Mouse (Mus musculus) midbrain, embryonic 11.5 days (tissue): ENCODE results near the gene Tmc4. TPM values are rescaled to one million over a fixed set of nuclear protein-coding genes. Genes with fewer than 3 reads are reported as not detected.
"Not testable (repeated sequence)": the region's sequence is repeated elsewhere in the genome, so short reads cannot be mapped to it uniquely, and the experiment has no call there.

ENCODE experiments used
- ATAC-seq: fragments of 200-750 bp; cut with Nextera tagmentation; 2 replicates; pipeline ENCODE4 v1.8.0; 2017; ENCODE audit warnings: moderate TSS enrichment, moderate library complexity; ENCODE audit not compliant: low FRiP score
- DNase-seq: peaks from one replicate; pipeline ENCODE4 v3.0.0; 2015; ENCODE audit warnings: low spot score; ENCODE audit errors: missing footprints
- H3K27ac ChIP-seq: fragments of 300-500 bp; sonication (generic); 2 replicates; pipeline ENCODE4 v1.5.1; 2014; ENCODE audit warnings: low read depth, low read length
- H3K27me3 ChIP-seq: fragments of 300-500 bp; sonication (generic); 2 replicates; pipeline ENCODE4 v1.6.1; 2014; ENCODE audit warnings: mild to moderate bottlenecking, low read length, moderate library complexity, mixed read lengths; ENCODE audit not compliant: control insufficient read depth, insufficient read depth
- H3K36me3 ChIP-seq: fragments of 300-500 bp; sonication (generic); 2 replicates; pipeline ENCODE4 v1.6.1; 2014; ENCODE audit warnings: mild to moderate bottlenecking, low read length, moderate library complexity, mixed read lengths; ENCODE audit not compliant: control insufficient read depth, insufficient read depth
- H3K4me1 ChIP-seq: fragments of 300-500 bp; sonication (generic); 2 replicates; pipeline ENCODE4 v1.6.1; 2014; ENCODE audit warnings: low read length; ENCODE audit not compliant: control insufficient read depth, insufficient read depth
- H3K4me2 ChIP-seq: fragments of 300-500 bp; sonication (generic); 2 replicates; pipeline ENCODE4 v1.6.1; 2014; ENCODE audit warnings: mild to moderate bottlenecking, moderate library complexity
- H3K4me3 ChIP-seq: fragments of 300-500 bp; sonication (generic); 2 replicates; pipeline ENCODE4 v1.5.1; 2014; ENCODE audit warnings: low read depth, low read length
- H3K9ac ChIP-seq: fragments of 300-500 bp; sonication (generic); 2 replicates; pipeline ENCODE4 v1.6.1; 2014; ENCODE audit warnings: low read length
- H3K9me3 ChIP-seq: fragments of 300-500 bp; sonication (generic); 2 replicates; pipeline ENCODE4 v1.6.1; 2016; ENCODE audit warnings: low read length; ENCODE audit not compliant: control insufficient read depth
- WGBS: fragments of 180-500 bp; shearing (Covaris S2); extraction: QIAGEN DNeasy Blood & Tissue Kit; methylation state at CpG from one replicate; pipeline ENCODE4 v1.1.7; 2014; 5-methylcytosine and 5-hydroxymethylcytosine counted together
- polyA plus RNA-seq: library from polyadenylated mRNA; unstranded; fragments of >200 nt; fragmentation: Nextera tagmentation; extraction: Ambion mirVana; gene quantifications from 2 replicates; pipeline ENCODE4 v1.2.1, GENCODE M21; 2014

Tmc4 gene
- polyA plus RNA-seq, 1 experiment from 2014 or later, result 2.4 TPM

DNA sequence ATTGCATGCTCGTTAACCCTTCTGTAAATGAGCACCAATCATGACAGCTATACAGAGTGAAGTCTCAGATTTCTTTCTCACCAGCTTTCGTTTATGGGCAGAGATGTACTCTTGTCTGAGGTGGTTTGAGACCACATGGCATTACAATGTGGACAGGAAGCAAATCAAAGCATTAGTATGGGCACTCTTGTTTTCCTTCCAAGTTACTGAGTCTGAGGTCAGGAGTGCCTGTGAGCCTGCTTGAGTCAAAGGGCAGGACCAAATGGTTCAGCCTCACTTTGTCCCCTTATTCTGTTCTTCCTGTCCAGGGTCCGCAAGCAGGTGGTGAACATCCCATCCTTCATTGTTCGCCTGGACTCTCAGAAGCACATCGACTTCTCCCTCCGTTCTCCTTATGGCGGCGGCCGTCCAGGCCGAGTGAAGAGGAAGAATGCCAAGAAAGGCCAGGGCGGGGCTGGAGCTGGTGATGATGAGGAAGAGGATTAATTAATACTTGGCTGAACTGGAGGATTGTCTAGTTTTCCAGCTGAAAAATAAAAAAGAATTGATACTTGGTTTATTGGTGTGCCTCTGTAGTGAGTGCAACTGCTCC is 29.1 kb upstream of the Tmc4 start:
- Histone ChIP-seq H3K9me3 (no peaks in the 10 kb centered on the region), H3K36me3 (peaks cover 9% of the 10 kb centered on the region; the same call in 1 of the 2 replicates), H3K27ac (no peak overlapping the region), H3K9ac (peak overlapping the region; percentile 84; the same call in 1 of the 2 replicates), H3K27me3 (no peaks in the 10 kb centered on the region), H3K4me2 (peak overlapping the region; percentile 96), H3K4me3 (peak overlapping the region; percentile 90), H3K4me1 (peaks cover 10% of the 10 kb centered on the region)
- DNase-seq, result no peak
- no peak for ATAC-seq
- 63% methylated on average over 11 of the region's 11 CpGs for WGBS

DNA sequence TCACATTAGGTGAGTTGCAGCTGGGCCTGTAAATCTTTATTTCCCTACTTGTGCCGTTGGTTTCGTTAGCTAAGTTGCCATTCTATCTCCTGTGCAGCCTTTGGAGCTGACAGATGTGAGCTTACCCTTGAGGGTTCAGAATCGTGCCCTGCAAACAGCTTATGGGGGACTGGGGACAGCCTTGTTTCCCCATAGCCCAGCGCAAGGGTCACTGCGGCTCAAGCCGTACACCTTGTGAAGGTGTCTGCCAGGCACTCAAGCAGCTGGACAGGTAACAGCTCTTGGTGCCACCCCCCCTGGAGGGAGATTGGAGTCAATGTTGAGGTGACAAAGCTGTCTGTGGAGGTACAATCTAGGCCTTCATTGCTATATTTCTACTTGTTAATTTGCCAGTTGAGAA is 28.6 kb upstream of the Tmc4 start:
- DNase-seq (no peak), ATAC-seq (no peak)
- Histone ChIP-seq H3K4me1 (peaks cover 10% of the 10 kb centered on the region), H3K9ac (peak overlapping the region; percentile 84), H3K4me3 (peak overlapping the region; percentile 90), H3K4me2 (peak overlapping the region; percentile 96), H3K9me3 (no peaks in the 10 kb centered on the region), H3K36me3 (peaks cover 9% of the 10 kb centered on the region; the same call in 1 of the 2 replicates), H3K27ac (no peak overlapping the region), H3K27me3 (no peaks in the 10 kb centered on the region)
- 37% methylated on average over 6 of the region's 6 CpGs for WGBS

DNA sequence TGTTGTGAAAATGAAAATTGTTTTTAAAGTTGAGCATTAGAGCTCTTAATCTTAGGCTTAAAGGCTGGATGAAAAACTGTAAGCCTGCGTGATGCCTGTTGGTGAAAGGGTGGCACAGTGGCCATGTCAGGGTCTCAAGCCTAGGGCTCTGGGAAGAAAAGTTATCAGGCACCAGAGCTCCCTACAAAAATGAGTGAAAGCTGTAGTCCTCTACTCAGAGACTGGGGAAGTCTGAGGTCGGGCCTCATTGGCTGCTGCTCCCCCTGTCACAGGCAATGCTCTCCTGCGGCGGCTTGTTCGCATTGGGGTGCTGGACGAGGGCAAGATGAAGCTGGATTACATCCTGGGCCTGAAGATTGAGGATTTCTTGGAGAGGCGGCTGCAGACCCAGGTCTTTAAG is 28.1 kb upstream of the Tmc4 start:
- Histone ChIP-seq H3K9ac (peak overlapping the region; percentile 84), H3K4me3 (peak overlapping the region; percentile 90), H3K4me2 (peak overlapping the region; percentile 96), H3K27ac (peak overlapping the region; percentile 25)
- not testable (repeated sequence) for H3K36me3 ChIP-seq, H3K27me3 ChIP-seq, ATAC-seq, H3K4me1 ChIP-seq, DNase-seq, H3K9me3 ChIP-seq
- WGBS, result 5% methylated on average over 6 of the region's 7 CpGs

DNA sequence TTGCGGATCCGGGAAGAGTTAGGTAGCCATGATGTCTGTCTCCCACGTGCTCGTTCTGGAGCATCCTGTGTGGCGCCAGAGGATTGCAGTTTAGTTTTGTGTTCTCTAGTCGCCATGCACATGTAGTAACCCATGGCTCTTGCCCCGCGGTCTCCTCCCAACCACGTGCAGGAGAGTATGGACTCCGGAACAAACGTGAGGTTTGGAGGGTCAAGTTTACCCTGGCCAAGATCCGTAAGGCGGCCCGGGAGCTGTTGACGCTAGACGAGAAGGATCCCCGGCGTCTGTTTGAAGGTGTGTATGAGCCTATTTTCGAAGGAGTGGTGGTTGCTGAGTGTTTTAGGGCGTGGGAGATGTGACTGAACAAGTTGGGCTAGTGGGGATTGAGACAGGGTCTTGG is 27.1 kb upstream of the Tmc4 start:
- ATAC-seq (peak; percentile 47; the same call in 1 of the 2 replicates), DNase-seq (no peak)
- Histone ChIP-seq H3K4me2 (peak overlapping the region; percentile 96), H3K27ac (peak overlapping the region; percentile 85; the same call in 1 of the 2 replicates), H3K9me3 (no peaks in the 10 kb centered on the region), H3K9ac (peak overlapping the region; percentile 84), H3K4me1 (peaks cover 10% of the 10 kb centered on the region), H3K36me3 (peaks cover 11% of the 10 kb centered on the region; the same call in 1 of the 2 replicates), H3K27me3 (no peaks in the 10 kb centered on the region), H3K4me3 (peak overlapping the region; percentile 90)
- under 1% methylated on average over 20 of the region's 20 CpGs for WGBS

DNA sequence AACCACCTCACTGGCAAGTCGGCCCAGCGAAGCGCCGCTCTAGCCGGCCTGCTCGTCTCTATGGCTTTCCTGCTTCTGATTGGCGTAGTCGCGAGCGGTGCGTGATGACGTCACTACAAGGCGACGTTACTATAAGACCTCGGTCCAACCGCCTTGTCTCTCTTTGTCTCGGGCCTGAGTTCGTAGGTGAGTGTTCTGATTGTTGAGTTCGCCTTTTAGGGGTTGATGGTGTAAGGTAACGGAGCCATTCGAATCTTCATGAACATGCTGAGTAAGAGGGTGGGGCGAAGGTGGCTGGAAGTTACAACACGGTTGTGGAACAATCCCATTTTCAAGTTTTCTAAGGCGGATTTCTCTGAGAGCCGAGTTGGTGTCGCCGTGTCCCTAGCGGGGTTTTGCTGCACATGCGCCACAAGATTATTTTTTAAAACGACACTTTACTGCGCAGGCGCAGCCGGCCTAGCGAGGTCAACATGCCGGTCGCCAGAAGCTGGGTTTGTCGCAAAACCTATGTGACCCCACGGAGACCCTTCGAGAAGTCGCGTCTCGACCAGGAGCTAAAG is 26.6 kb upstream of the Tmc4 start, which contains the start of gene Rps9:
TSS of gene Rps9 (plus strand) at position 115 of the 563 bp plus-strand sequence.
- Histone ChIP-seq H3K36me3 (peaks cover 11% of the 10 kb centered on the region; the same call in 1 of the 2 replicates), H3K27me3 (no peaks in the 10 kb centered on the region), H3K9me3 (no peaks in the 10 kb centered on the region), H3K9ac (peak within 1 kb of the TSS; percentile 84), H3K4me1 (peaks cover 10% of the 10 kb centered on the region), H3K4me2 (peak within 1 kb of the TSS; percentile 96), H3K4me3 (peak within 1 kb of the TSS; percentile 90), H3K27ac (peak within 1 kb of the TSS; percentile 85)
- peak; percentile 99 for DNase-seq
- peak; percentile 96 for ATAC-seq
- 2% methylated on average over 42 of the region's 42 CpGs for WGBS

DNA sequence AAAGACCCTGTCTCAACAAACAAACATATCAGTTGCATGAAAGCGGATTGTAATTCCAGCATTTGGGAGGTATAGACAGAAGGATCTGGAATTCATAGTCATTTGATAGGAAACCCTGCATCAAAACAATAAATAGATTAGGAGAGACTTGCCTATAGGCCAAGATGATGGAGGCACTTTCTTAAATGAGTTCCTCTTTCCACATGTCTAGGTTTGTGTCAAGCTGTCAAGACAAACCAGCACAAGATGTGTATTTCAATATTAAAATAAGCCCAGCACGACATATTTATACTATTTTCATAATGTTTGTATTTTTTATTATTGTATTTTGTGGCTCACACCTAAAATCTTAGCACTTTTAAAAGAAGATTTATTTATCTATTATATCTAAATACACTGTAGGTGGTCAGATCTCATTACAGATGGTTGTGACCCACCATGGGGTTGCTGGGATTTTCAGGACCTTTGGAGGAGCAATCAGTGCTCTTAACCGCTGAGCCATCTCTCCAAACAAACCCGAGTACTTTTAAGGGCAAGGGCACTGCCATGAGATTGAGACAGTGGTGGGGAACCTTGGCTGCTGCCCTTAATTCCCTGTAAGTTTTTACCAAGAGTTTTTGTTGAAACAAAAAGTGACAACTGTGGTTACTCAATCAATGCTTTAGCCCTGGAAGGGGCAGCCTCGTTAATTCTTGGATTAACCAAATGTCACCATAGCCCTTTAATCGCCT is 26.0 kb upstream of the Tmc4 start:
- peaks cover 11% of the 10 kb centered on the region for H3K36me3 ChIP-seq
- 19% methylated on average over 6 of the region's 6 CpGs for WGBS

DNA sequence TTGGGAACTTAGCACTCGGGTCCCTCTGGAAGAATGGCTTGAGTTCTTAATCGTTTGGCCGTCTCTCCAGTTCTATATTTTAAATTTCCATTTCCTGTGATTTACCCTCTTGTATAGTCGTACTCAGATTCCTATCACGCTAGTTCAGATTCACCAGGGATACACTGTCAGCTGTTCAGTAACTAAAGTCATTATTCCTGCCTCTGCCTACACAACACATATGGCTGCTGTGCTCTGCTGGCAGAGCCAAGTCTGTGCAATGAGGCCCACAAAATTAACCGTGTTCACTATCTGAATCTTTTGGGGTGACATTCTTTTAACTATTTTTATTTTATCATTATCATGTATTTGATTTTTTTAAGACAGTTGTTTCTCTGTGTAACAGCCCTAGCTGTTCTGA is 21.1 kb upstream of the Tmc4 start:
- Histone ChIP-seq H3K36me3 (peaks cover 5% of the 10 kb centered on the region), H3K4me3 (no peak overlapping the region), H3K4me1 (peaks cover 9% of the 10 kb centered on the region), H3K9ac (no peak overlapping the region), H3K9me3 (no peaks in the 10 kb centered on the region), H3K27ac (no peak overlapping the region), H3K27me3 (no peaks in the 10 kb centered on the region), H3K4me2 (no peak overlapping the region)
- DNase-seq, result no peak
- ATAC-seq, result no peak
- WGBS, result 93% methylated on average over 6 of the region's 6 CpGs

More for the DNA sequence above, 26.0 kb upstream of the Tmc4 start:
- Histone ChIP-seq H3K27me3 (no peaks in the 10 kb centered on the region), H3K4me3 (peak overlapping the region; percentile 90), H3K9ac (peak overlapping the region; percentile 53), H3K4me2 (peak overlapping the region; percentile 96), H3K9me3 (no peaks in the 10 kb centered on the region), H3K4me1 (peaks cover 10% of the 10 kb centered on the region), H3K27ac (peak overlapping the region; percentile 85)
- peak; percentile 61 for ATAC-seq
- no peak for DNase-seq

DNA sequence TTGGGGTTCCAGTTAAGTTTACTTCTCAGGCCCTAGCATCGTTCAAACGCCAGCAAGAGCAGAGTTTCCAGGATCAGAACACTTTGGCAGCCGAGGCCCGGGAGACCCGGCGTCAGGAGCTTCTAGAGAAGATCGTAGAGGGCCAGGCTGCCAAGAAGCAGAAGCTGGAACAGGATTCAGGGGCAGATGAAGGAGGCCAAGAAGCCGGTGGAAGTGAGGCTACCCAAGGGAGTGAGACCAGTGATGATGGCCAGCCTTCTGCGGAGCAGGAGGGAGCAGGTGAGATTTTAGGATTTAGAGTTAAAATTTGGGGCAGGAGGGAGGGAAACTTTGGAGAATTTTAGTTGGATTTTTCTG is 17.6 kb upstream of the Tmc4 start:
- peak overlapping the region; percentile 72 for H3K4me3 ChIP-seq
- ATAC-seq, H3K36me3 ChIP-seq, H3K27me3 ChIP-seq, DNase-seq, H3K9me3 ChIP-seq: not testable (repeated sequence)
- WGBS, result 11% methylated on average over 9 of the region's 9 CpGs
- peak overlapping the region; percentile 85; the same call in 1 of the 2 replicates for H3K27ac ChIP-seq
- peak overlapping the region; percentile 94 for H3K4me2 ChIP-seq
- peak overlapping the region; percentile 83 for H3K9ac ChIP-seq
- peaks cover 14% of the 10 kb centered on the region for H3K4me1 ChIP-seq
